Mouse (Mus musculus) C2C12 (cell line): ENCODE data around the gene Gpr146. TPM values are rescaled to one million over a fixed set of nuclear protein-coding genes. Genes with fewer than 3 reads are reported as not detected.
A peak's percentile ranks its signal among the peaks of the same experiment; 100 is the strongest.
"Not testable (repeated sequence)": the region's sequence is repeated elsewhere in the genome, so short reads cannot be mapped to it uniquely, and the experiment has no call there.

Experiments used
- H3K27me3 ChIP-seq: one replicate; pipeline ENCODE4 v1.6.1; 2011; ENCODE audit not compliant: control insufficient read depth, insufficient read depth, insufficient read length
- H3K36me3 ChIP-seq: one replicate; pipeline ENCODE4 v1.6.1; 2011; ENCODE audit not compliant: control insufficient read depth, insufficient read depth
- H3K4me3 ChIP-seq: one replicate; pipeline ENCODE4 v1.5.1; 2011; ENCODE audit warnings: mild to moderate bottlenecking, control low read depth; ENCODE audit not compliant: poor library complexity, insufficient read depth, severe bottlenecking
- H3K79me2 ChIP-seq: one replicate; pipeline ENCODE4 v1.6.1; 2011; ENCODE audit not compliant: control insufficient read depth, insufficient read depth
- H3K79me3 ChIP-seq: one replicate; pipeline ENCODE4 v1.6.1; 2011; ENCODE audit warnings: low read depth, control low read depth
- H3ac ChIP-seq: one replicate; pipeline ENCODE3; 2011; ENCODE audit warnings: low read depth; ENCODE audit not compliant: control insufficient read depth, insufficient read length
- CEBPB ChIP-seq: IDR thresholded peaks from one replicate; pipeline ENCODE4 v1.6.1; 2011; ENCODE audit warnings: low read depth, mild to moderate bottlenecking, control low read depth, moderate library complexity
- CTCF ChIP-seq: IDR thresholded peaks from one replicate; pipeline ENCODE4 v1.5.1; 2011; ENCODE audit not compliant: control insufficient read depth, insufficient read depth, insufficient read length
- FOSL1 ChIP-seq: IDR thresholded peaks from one replicate; pipeline ENCODE4 v1.8.0; 2011; ENCODE audit warnings: mild to moderate bottlenecking, low read length; ENCODE audit not compliant: poor library complexity, insufficient read depth, severe bottlenecking
- MAX ChIP-seq: IDR thresholded peaks from one replicate; pipeline ENCODE4 v1.6.1; 2011; ENCODE audit warnings: mild to moderate bottlenecking, control low read depth
- MYOD1 ChIP-seq: IDR thresholded peaks from one replicate; pipeline ENCODE4 v1.6.1; 2011; ENCODE audit warnings: low read depth; ENCODE audit not compliant: control insufficient read depth, insufficient read length
- MYOG ChIP-seq: IDR thresholded peaks from one replicate; pipeline ENCODE4 v1.6.1; 2011; ENCODE audit not compliant: control insufficient read depth, insufficient read length; ENCODE audit errors: extremely low read depth
- USF1 ChIP-seq: IDR thresholded peaks from one replicate; pipeline ENCODE4 v1.6.1; 2011; ENCODE audit warnings: low read depth, mild to moderate bottlenecking, control low read depth, moderate library complexity
- long read RNA-seq, 2 experiments: library from polyadenylated mRNA; unstranded; transcript quantifications; one replicate each; pipeline ENCODE4 v2.0.0; 2019 to 2020
- polyA plus RNA-seq: library from polyadenylated mRNA; unstranded; fragments of >200 nt; fragmentation: generic; extraction: Trizol; gene quantifications from one replicate; pipeline ENCODE4 v1.2.1, GENCODE M21; 2012; ENCODE audit warnings: missing spikeins

Gene Gpr146
- polyA plus RNA-seq = 1.7 TPM
- long read RNA-seq, experiment 1, full-length matches to known transcripts = 14 of 15 reads
- long read RNA-seq, experiment 1, partial matches to known transcripts = 0 of 15 reads
- long read RNA-seq, experiment 1, other reads (novel, unspliced or antisense) = 1 of 15 reads
- long read RNA-seq, experiment 2, full-length matches to known transcripts = 11 of 11 reads
- long read RNA-seq, experiment 2, partial matches to known transcripts = 0 of 11 reads
- long read RNA-seq, experiment 2, other reads (novel, unspliced or antisense) = 0 of 11 reads

DNA sequence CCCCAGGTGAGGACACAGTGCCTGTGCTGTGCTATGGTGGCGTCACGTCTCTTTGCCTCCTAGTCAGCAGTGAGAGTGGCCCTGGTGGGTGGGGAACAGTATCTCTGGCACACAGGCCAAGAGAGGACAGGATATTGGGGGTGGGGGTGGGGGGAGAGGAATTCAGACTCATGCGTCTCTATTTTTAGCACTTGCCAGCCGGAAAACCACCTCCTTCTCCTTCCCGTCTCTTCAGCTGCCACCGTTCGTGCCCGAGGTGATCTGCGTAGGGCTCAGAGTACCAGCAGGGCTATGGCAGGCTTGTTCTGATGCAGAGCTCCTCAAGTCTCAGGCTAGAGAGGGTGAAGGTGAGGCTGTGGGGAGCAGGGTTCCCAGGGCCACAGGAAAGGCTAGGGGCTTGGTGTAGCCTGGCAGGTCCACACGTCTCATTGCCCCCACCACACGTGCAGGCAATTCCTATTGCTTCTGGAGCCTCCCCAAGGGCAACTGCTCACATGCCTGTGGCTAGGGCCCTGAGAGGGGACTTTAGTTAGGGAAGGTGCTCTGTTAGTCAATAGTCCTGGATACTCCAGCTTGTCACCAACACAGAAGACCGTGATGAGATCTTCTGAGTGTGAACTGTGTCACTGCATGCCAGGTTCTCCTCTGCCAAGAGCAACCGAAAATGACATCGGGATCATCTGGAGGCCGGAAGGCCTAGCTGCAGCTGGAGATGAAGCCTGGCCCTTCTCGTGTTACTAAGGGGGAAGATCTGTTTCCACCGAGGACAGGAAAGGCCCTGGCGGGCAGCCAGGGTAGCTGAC, at the start of gene Gpr146:
TSS of gene Gpr146 (plus strand) at position 230 of the 803 bp plus-strand sequence.
- Histone ChIP-seq H3K79me3 (no peaks in the 10 kb centered on the region), H3ac (peak within 1 kb of the TSS; percentile 16), H3K36me3 (no peaks in the 10 kb centered on the region), H3K79me2 (no peaks in the 10 kb centered on the region), H3K27me3 (no peaks in the 10 kb centered on the region), H3K4me3 (no peak within 1 kb of the TSS)
- no peak for TF ChIP-seq FOSL1
- no peak for TF ChIP-seq CTCF

DNA sequence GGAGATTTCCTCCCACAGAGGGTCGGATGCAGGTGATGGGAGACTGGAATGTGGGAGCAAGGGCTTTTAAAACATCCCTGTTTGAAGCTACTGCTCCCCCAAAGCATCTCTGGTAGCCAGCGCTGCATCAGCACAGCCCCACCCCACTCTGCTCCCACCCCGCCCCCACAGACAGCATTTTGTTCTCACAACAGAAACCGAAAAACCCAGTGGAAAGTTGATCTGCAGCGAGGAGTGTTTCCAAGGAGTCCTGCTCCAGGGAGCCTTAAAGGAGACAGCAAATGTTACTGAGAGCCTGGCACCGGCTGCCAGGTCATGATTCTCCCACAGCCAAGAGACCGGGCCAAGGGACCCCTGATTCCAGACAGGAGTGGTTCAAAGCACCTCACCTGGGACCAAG, 46.7 kb upstream of the Gpr146 start:
- TF ChIP-seq FOSL1 = no peak
- TF ChIP-seq CTCF = no peak
- TF ChIP-seq MYOD1 = no peak
- no peak for TF ChIP-seq CEBPB
- TF ChIP-seq MAX = no peak
- TF ChIP-seq USF1 = no peak
- TF ChIP-seq MYOG = no peak
- no peaks in the 10 kb centered on the region for H3K36me3 ChIP-seq
- H3K4me3 ChIP-seq = no peak overlapping the region
- no peaks in the 10 kb centered on the region for H3K79me2 ChIP-seq
- no peak overlapping the region for H3ac ChIP-seq
- H3K79me3 ChIP-seq = no peaks in the 10 kb centered on the region
- H3K27me3 ChIP-seq = peaks cover 13% of the 10 kb centered on the region

- Histone ChIP-seq H3K4me3 (no peak overlapping the region), H3K79me3 (no peaks in the 10 kb centered on the region), H3K36me3 (no peaks in the 10 kb centered on the region), H3K27me3 (peaks cover 5% of the 10 kb centered on the region), H3ac (no peak overlapping the region), H3K79me2 (no peaks in the 10 kb centered on the region)
- TF ChIP-seq CTCF (peak; percentile 78), MAX (no peak)
Measured at GRCm38 (mm10) chr5:139331742-139332141, 45.8 kb upstream of the Gpr146 start.

DNA sequence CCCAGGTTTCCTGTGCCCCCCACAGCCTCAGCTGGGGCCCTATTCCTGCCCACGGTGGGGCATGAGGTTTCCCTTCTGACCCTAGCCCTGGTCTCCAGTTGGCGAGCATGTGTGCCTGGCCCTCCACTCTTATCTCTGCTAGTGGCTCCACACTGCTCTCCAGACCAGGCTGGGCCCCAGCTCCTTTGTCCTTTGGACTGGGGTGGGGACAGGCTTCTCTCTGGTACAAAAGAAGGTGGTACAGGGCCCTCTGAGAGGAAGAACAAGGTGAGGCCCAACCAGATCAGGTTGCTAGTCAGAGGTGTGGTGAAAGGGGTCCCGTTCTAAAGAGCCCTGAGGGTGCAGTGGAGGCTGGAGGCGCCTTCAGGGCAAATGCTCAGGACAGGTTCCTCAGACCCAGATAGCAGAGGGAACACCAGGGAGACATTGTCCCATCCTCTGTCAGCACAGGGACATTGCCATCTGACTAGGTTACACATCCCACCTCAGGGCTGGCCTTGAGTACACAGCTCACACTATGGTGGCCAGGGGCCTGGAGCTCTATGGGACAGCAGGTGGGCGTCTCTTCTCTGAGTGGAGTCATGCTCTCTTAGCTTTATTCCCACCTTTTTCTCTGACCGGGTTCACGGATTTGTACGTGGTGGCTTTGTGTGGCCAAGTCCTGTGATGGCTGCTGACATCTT, 44.8 kb upstream of the Gpr146 start:
- no peaks in the 10 kb centered on the region for H3K79me3 ChIP-seq
- H3K36me3 ChIP-seq = peaks cover 7% of the 10 kb centered on the region
- no peak overlapping the region for H3ac ChIP-seq
- H3K27me3 ChIP-seq = no peaks in the 10 kb centered on the region
- no peak overlapping the region for H3K4me3 ChIP-seq
- TF ChIP-seq MYOD1 (no peak), MAX (no peak), CTCF (no peak), FOSL1 (no peak), USF1 (no peak), CEBPB (no peak), MYOG (no peak)
- no peaks in the 10 kb centered on the region for H3K79me2 ChIP-seq

GRCm38 (mm10) chr5:139333301-139334013, 44.0 kb upstream of the Gpr146 start:
- Histone ChIP-seq H3K79me3 (no peaks in the 10 kb centered on the region), H3K79me2 (no peaks in the 10 kb centered on the region), H3K27me3 (no peaks in the 10 kb centered on the region), H3K36me3 (peaks cover 10% of the 10 kb centered on the region), H3K4me3 (no peak overlapping the region), H3ac (no peak overlapping the region)
- TF ChIP-seq MYOG (no peak), MAX (no peak), CEBPB (no peak), USF1 (no peak), FOSL1 (no peak), MYOD1 (no peak), CTCF (no peak)

GRCm38 (mm10) chr5:139334394-139334793, 43.1 kb upstream of the Gpr146 start:
- not testable (repeated sequence) for H3ac ChIP-seq, H3K79me3 ChIP-seq, H3K79me2 ChIP-seq, H3K27me3 ChIP-seq, H3K4me3 ChIP-seq
- H3K36me3 ChIP-seq = peaks cover 15% of the 10 kb centered on the region
